Mouse (Mus musculus) MEL-GATA-1-ER (cell line): ENCODE measurements around the gene Eftud2.

Experiments used
- DNase-seq: peaks from one replicate; pipeline ENCODE4 v3.0.0-alpha.2; 2012; ENCODE audit warnings: low read depth; ENCODE audit errors: extremely low read depth

The Eftud2 gene

GRCm38 (mm10) chr11:102880585-102881313 is at the start of gene Eftud2, which contains the start of gene Ccdc103:
Gene Eftud2 (minus strand): TSS chr11:102880985.
Gene Ccdc103 (plus strand): TSS chr11:102881204.
- DNase-seq: peak; percentile 84

GRCm38 (mm10) chr11:102925351-102925717 is 44.5 kb upstream of the Eftud2 start:
- peak; percentile 80 for DNase-seq

GRCm38 (mm10) chr11:102924557-102925350 is 44.0 kb upstream of the Eftud2 start, which contains the start of gene Kif18b:
Gene Kif18b (minus strand): TSS chr11:102925124.
- peak; percentile 93 for DNase-seq

GRCm38 (mm10) chr11:102921491-102921890 is 40.7 kb upstream of the Eftud2 start:
- no peak for DNase-seq

GRCm38 (mm10) chr11:102918077-102918476 is 37.3 kb upstream of the Eftud2 start:
- DNase-seq: no peak

GRCm38 (mm10) chr11:102915380-102915779 is 34.6 kb upstream of the Eftud2 start:
- no peak for DNase-seq

GRCm38 (mm10) chr11:102911376-102911775 is 30.6 kb upstream of the Eftud2 start:
- no peak for DNase-seq

GRCm38 (mm10) chr11:102903654-102904053 is 22.9 kb upstream of the Eftud2 start:
- no peak for DNase-seq

GRCm38 (mm10) chr11:102902107-102902506 is 21.3 kb upstream of the Eftud2 start:
- no peak for DNase-seq

GRCm38 (mm10) chr11:102901199-102901598 is 20.4 kb upstream of the Eftud2 start:
- no peak for DNase-seq

GRCm38 (mm10) chr11:102900763-102901162 is 20.0 kb upstream of the Eftud2 start, which contains the start of gene Gfap:
Gene Gfap (minus strand): TSS chr11:102900912.
- no peak for DNase-seq

- no peak for DNase-seq
Observed at GRCm38 (mm10) chr11:102898408-102898807, 17.6 kb upstream of the Eftud2 start.

GRCm38 (mm10) chr11:102896641-102897040 is 15.9 kb upstream of the Eftud2 start:
- DNase-seq: no peak

GRCm38 (mm10) chr11:102895779-102896178 is 15.0 kb upstream of the Eftud2 start:
- DNase-seq: peak; percentile 67

GRCm38 (mm10) chr11:102894716-102895115 is 13.9 kb upstream of the Eftud2 start:
- no peak for DNase-seq

- DNase-seq: no peak
Observed at GRCm38 (mm10) chr11:102893015-102893651, 12.3 kb upstream of the Eftud2 start.

- no peak for DNase-seq
Observed at GRCm38 (mm10) chr11:102890096-102890495, 9.3 kb upstream of the Eftud2 start.

GRCm38 (mm10) chr11:102888135-102888534 is 7.3 kb upstream of the Eftud2 start:
- no peak for DNase-seq

GRCm38 (mm10) chr11:102887433-102887832 is 6.6 kb upstream of the Eftud2 start:
- DNase-seq: no peak

GRCm38 (mm10) chr11:102884616-102885219 is 3.9 kb upstream of the Eftud2 start, which contains the start of gene Fam187a:
Gene Fam187a (plus strand): TSS chr11:102885169.
- no peak for DNase-seq
